Mouse (Mus musculus) leukemia stem cell, adult 10-12 weeks (primary cell): Measurements from ENCODE around the gene Nop14. TPM values are rescaled to one million over a fixed set of nuclear protein-coding genes. Genes with fewer than 3 reads are reported as not detected.

Experiments
- polyA plus RNA-seq: library from polyadenylated mRNA; stranded (reverse); fragments of >175 nt; gene quantifications from 2 replicates; pipeline ENCODE4 v1.2.3, GENCODE M21; 2012; ENCODE audit warnings: low replicate concordance

Gene Nop14
- 12.9 and 21.0 TPM in 2 replicates for polyA plus RNA-seq

GRCm38 (mm10) chr5:34659686-34660590 is at the start of gene Nop14, which contains the start of gene Grk4:
Gene Nop14 (minus strand): TSS chr5:34660148.
Gene Grk4 (plus strand): TSS chr5:34660379.

DNA sequence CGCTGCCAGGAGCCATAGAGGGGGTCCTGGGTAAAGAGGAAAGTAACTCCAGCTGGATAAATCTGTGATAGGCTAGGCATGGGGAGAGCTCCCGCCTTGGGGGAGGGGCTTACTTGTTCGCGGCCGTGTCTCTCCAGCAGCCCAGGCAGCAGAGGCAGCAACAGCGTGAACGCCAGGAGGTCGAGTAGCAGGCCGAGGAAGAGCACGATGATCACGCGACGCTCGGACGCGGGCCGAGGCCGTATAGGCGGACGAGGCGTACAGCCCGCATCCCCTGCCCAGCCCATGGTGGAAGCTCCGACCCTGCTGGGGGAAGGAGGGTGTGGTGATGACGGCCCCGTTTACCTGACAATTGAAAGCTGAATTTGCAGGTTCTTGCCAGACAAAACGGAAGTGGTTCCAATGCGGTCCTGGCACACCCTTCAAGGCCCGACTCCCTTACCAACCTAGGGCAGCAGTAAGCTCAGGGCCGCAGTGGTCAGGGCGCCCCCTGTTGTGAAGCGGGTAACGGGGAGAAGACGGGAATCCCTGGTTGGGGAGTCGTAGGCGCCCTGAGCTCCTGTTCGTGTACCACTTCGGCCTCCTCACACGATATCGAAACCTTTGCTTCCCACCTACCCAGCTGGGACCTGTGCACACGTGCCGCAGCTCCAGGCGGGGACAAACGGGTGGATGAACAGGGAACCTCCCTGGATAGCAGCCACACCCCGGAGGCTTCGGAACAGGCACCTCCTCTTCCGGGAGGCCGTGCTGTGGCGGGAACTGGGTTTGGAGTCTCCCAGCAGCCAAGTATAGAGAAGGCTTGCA is 23.3 kb downstream of the Nop14 start, which contains the start of gene Mfsd10:
Gene Mfsd10 (minus strand): TSS at position 732 of the 807 bp plus-strand sequence.

Other genes starting within 250 kb of the Nop14 start
- gene Tnip2, start 146.2 kb downstream of the Nop14 start, polyA plus RNA-seq = 2.8 and 3.1 TPM in 2 replicates
- gene Sh3bp2, start 134.3 kb downstream of the Nop14 start, polyA plus RNA-seq = 20.9 and 24.2 TPM in 2 replicates
- 389 and 449 TPM in 2 replicates for gene Add1, start 86.5 kb downstream of the Nop14 start, polyA plus RNA-seq
- gene Mfsd10, start 22.9 kb downstream of the Nop14 start, polyA plus RNA-seq = 612 and 1,034 TPM in 2 replicates
- gene Grk4, start 231 bp upstream of the Nop14 start, polyA plus RNA-seq = 0.88 and 0.89 TPM in 2 replicates
- gene Htt, start 101.6 kb upstream of the Nop14 start, polyA plus RNA-seq = 5.9 and 9.3 TPM in 2 replicates
- 0.07 and 0.32 TPM in 2 replicates for gene Msantd1, start 247.9 kb upstream of the Nop14 start, polyA plus RNA-seq